24 mouse cellular contexts compared by ENCODE assay signal in genomic region chr14:76798925-76799428, GRCm38 (mm10).
DNase-seq lines count a peak whose midpoint lies in the region; ATAC-seq and TF ChIP-seq lines count a peak whose summit lies in the region.
"Had no signal": no experiment of that assay in that cellular context is flagged by ENCODE, and none has a peak within 500 bp of the region (broad histone marks: within the 10 kb centered on the region; RNA-seq: fewer than 3 reads in every experiment).

No protein-coding gene starts in this region.

- H3K4me3 ChIP-seq in heart, embryonic 13.5 days: no peak overlapping the region
- H3K4me3 ChIP-seq in heart, adult 2 months: no peak overlapping the region
- H3K4me3 ChIP-seq in liver, postnatal 0 days (ENCODE audit: low read depth, low read length): no peak overlapping the region
- H3K4me3 ChIP-seq in limb, embryonic 10.5 days: no peak overlapping the region
- H3K4me3 ChIP-seq: embryonic facial prominence, embryonic 12.5 days; forebrain, embryonic 13.5 days; hindbrain, embryonic 13.5 days; megakaryocyte, embryonic 14.5 days; midbrain, embryonic 13.5 days; neural tube, embryonic 13.5 days had no signal

- TF ChIP-seq CTCF in heart, adult 2 months (IDR thresholded peaks at IDR 0.05): no peak
- TF ChIP-seq CTCF in liver, postnatal 0 days (IDR thresholded peaks at IDR 0.05; ENCODE audit: low read depth): no peak

- no peak for ATAC-seq in heart, embryonic 13.5 days (ENCODE audit: extremely low read depth, insufficient number of reproducible peaks, low FRiP score, low TSS enrichment)
- ATAC-seq in liver, postnatal 0 days: no peak
- no peak for ATAC-seq in megakaryocyte-erythroid progenitor cell, adult 5-6 weeks (replicated peaks; ENCODE audit: low FRiP score, low TSS enrichment, poor library complexity, severe bottlenecking)
- ATAC-seq: activated CD4-positive, CD25-positive, alpha-beta regulatory T cell, adult 4 months; forebrain, embryonic 13.5 days; midbrain, embryonic 13.5 days had no signal

- no peak overlapping the region for H3K4me2 ChIP-seq in heart, embryonic 13.5 days
- H3K4me2 ChIP-seq in liver, postnatal 0 days (ENCODE audit: low read depth, low read length): no peak overlapping the region
- H3K4me2 ChIP-seq: embryonic facial prominence, embryonic 12.5 days; forebrain, embryonic 13.5 days; hindbrain, embryonic 13.5 days; midbrain, embryonic 13.5 days; neural tube, embryonic 13.5 days had no signal

- H3K27me3 ChIP-seq in heart, embryonic 13.5 days (replicated peaks): peaks cover 3% of the 10 kb centered on the region; the same call in 1 of the 2 replicates
- H3K27me3 ChIP-seq in heart, adult 2 months (ENCODE audit: control insufficient read depth, insufficient read depth, low read length): no peaks in the 10 kb centered on the region
- H3K27me3 ChIP-seq in liver, postnatal 0 days (ENCODE audit: insufficient read depth, low read length): no peaks in the 10 kb centered on the region
- no peaks in the 10 kb centered on the region for H3K27me3 ChIP-seq in limb, embryonic 10.5 days (ENCODE audit: low read depth, poor library complexity, severe bottlenecking)
- H3K27me3 ChIP-seq: embryonic facial prominence, embryonic 12.5 days; forebrain, embryonic 13.5 days; neural tube, embryonic 13.5 days had no signal

- no peak for TF ChIP-seq EP300 in heart, adult 2 months (IDR thresholded peaks at IDR 0.05; ENCODE audit: insufficient read depth, low read depth, low read length)
- TF ChIP-seq EP300 in liver, postnatal 0 days (IDR thresholded peaks at IDR 0.05; ENCODE audit: low read depth): no peak

- intact Hi-C loops in heart, adult 2 months (cut with DNase I): no loop called here

- H3K9ac ChIP-seq in heart, embryonic 13.5 days: no peak overlapping the region
- no peak overlapping the region for H3K9ac ChIP-seq in heart, adult 2 months (ENCODE audit: low read depth, low read length)
- no peak overlapping the region for H3K9ac ChIP-seq in liver, postnatal 0 days (replicated peaks)
- H3K9ac ChIP-seq: embryonic facial prominence, embryonic 12.5 days; forebrain, embryonic 13.5 days; hindbrain, embryonic 13.5 days; midbrain, embryonic 13.5 days; neural tube, embryonic 13.5 days had no signal

- H3K4me1 ChIP-seq in heart, embryonic 13.5 days: peaks cover 32% of the 10 kb centered on the region
- peaks cover 3% of the 10 kb centered on the region; the same call in 1 of the 2 replicates for H3K4me1 ChIP-seq in heart, adult 2 months (ENCODE audit: control insufficient read depth, insufficient read depth, low read length)
- peaks cover 19% of the 10 kb centered on the region for H3K4me1 ChIP-seq in liver, postnatal 0 days (ENCODE audit: insufficient read depth)
- peaks cover 20% of the 10 kb centered on the region; the same call in 1 of the 2 replicates for H3K4me1 ChIP-seq in limb, embryonic 10.5 days

- 0 out of 2 replicates have a peak overlapping the region, but pooled peaks have one; percentile 5 for H3K27ac ChIP-seq in heart, embryonic 13.5 days (replicated peaks)
- no peak overlapping the region; the same call in 1 of the 2 replicates for H3K27ac ChIP-seq in heart, adult 2 months
- peak overlapping the region; percentile 64 for H3K27ac ChIP-seq in liver, postnatal 0 days (ENCODE audit: low read depth)
- H3K27ac ChIP-seq in limb, embryonic 10.5 days: 0 out of 2 replicates have a peak overlapping the region, but pooled peaks have one; percentile 25
- H3K27ac ChIP-seq: forebrain, embryonic 13.5 days; hindbrain, embryonic 13.5 days; midbrain, embryonic 13.5 days; neural tube, embryonic 13.5 days had no signal

- DNase-seq in heart, adult 2 months: no peak
- no peak for DNase-seq in liver, postnatal 0 days
- no peak for DNase-seq in liver
- no peak for DNase-seq in limb, embryonic 10.5 days (ENCODE audit: low spot score)
- DNase-seq in spleen, adult 12 weeks (ENCODE audit: low spot score): no peak
- DNase-seq: adrenal gland, adult 8-10 months; B cell, adult 2 months; cerebellum, adult 2 months; cerebellum, postnatal 25 days; gastrocnemius, postnatal 36 days; heart, postnatal 4 days; kidney, adult 11 months; kidney, postnatal 14 days; lung, postnatal 36 days; thymus, postnatal 4 days had no signal

- TF ChIP-seq POLR2A in heart, adult 2 months (IDR thresholded peaks at IDR 0.05; ENCODE audit: insufficient read depth, low read depth, low read length): no peak

- 72% methylated on average over 8 of the region's 8 CpGs for WGBS in heart, embryonic 13.5 days
- WGBS in heart, adult 2 months: 77% methylated on average over 8 of the region's 8 CpGs
- WGBS in liver, postnatal 0 days (ENCODE audit: insufficient replicate concordance): 79% methylated on average over 8 of the region's 8 CpGs
- 89% methylated on average over 8 of the region's 8 CpGs for WGBS in limb, embryonic 10.5 days

- no peaks in the 10 kb centered on the region for H3K9me3 ChIP-seq in heart, embryonic 13.5 days
- H3K9me3 ChIP-seq in liver, postnatal 0 days (ENCODE audit: low read length): no peaks in the 10 kb centered on the region
- H3K9me3 ChIP-seq in limb, embryonic 10.5 days (replicated peaks): no peaks in the 10 kb centered on the region
- H3K9me3 ChIP-seq: embryonic facial prominence, embryonic 12.5 days; forebrain, embryonic 13.5 days; hindbrain, embryonic 13.5 days; megakaryocyte, embryonic 14.5 days; midbrain, embryonic 13.5 days; neural tube, embryonic 13.5 days had no signal

- H3K79me2 ChIP-seq in heart, adult 2 months (replicated peaks; ENCODE audit: control insufficient read depth, insufficient read depth, low read length): no peaks in the 10 kb centered on the region

- no peaks in the 10 kb centered on the region for H3K36me3 ChIP-seq in heart, embryonic 13.5 days
- H3K36me3 ChIP-seq in heart, adult 2 months (ENCODE audit: control insufficient read depth, insufficient read depth, low read length): no peaks in the 10 kb centered on the region
- no peaks in the 10 kb centered on the region for H3K36me3 ChIP-seq in liver, postnatal 0 days (replicated peaks; ENCODE audit: insufficient read depth, low read length)
- no peaks in the 10 kb centered on the region for H3K36me3 ChIP-seq in limb, embryonic 10.5 days
- H3K36me3 ChIP-seq: embryonic facial prominence, embryonic 12.5 days; hindbrain, embryonic 13.5 days; midbrain, embryonic 13.5 days; neural tube, embryonic 13.5 days had no signal
